Mouse (Mus musculus) megakaryocyte, embryonic 14.5 days (primary cell): ENCODE data around the gene Gsn.

ENCODE experiments used
- FLI1 ChIP-seq: IDR thresholded peaks from 2 replicates; pipeline ENCODE4 v1.6.1; 2012; ENCODE audit warnings: low read length, inconsistent platforms, mixed read lengths
- GATA1 ChIP-seq: IDR thresholded peaks from 3 replicates; pipeline ENCODE4 v1.6.1; 2012; ENCODE audit warnings: mixed read lengths, low read length, inconsistent platforms, borderline replicate concordance

GRCm38 (mm10) chr2:35309906-35310493, 53.8 kb downstream of the Gsn start:
- TF ChIP-seq GATA1: no peak
- TF ChIP-seq FLI1: no peak
